Mouse (Mus musculus): ENCODE measurements around the gene Piezo1. TPM values are rescaled to one million over a fixed set of nuclear protein-coding genes. Genes with fewer than 3 reads are reported as not detected.

The Piezo1 gene
- polyA plus RNA-seq, 1 experiment = 32.1 TPM

DNA sequence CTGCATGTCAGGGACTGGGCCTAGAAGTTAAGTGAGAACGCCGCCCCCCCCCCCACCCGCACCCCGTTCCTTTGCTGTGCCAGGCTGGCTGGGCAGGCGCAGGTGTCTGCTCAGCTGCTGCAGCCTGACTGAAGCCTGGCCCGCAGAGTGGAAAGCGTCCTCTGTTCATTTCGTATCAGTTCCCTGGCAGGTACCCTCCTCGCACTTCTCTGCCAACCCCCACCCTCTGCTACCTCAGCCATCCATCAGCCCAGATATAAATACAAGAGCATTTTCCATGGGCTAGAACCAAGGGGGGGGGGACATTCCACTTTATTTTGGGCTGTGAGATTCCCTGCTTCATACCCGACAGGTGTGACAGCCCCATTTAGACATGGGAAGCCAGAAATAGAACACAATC lies 99.0 kb downstream of the Piezo1 start:
- TF ChIP-seq POLR2A (IDR thresholded peaks at IDR 0.05; ENCODE audit: borderline replicate concordance, low read depth, low read length) (no peak), CTCF (IDR thresholded peaks at IDR 0.05; ENCODE audit: low read depth, low read length) (no peak)
- H3K4me1 ChIP-seq (ENCODE audit: control insufficient read depth, insufficient read depth, low read length) = peaks cover 7% of the 10 kb centered on the region
- no peak overlapping the region for H3K27ac ChIP-seq (ENCODE audit: insufficient read depth, low read depth, low read length)

DNA sequence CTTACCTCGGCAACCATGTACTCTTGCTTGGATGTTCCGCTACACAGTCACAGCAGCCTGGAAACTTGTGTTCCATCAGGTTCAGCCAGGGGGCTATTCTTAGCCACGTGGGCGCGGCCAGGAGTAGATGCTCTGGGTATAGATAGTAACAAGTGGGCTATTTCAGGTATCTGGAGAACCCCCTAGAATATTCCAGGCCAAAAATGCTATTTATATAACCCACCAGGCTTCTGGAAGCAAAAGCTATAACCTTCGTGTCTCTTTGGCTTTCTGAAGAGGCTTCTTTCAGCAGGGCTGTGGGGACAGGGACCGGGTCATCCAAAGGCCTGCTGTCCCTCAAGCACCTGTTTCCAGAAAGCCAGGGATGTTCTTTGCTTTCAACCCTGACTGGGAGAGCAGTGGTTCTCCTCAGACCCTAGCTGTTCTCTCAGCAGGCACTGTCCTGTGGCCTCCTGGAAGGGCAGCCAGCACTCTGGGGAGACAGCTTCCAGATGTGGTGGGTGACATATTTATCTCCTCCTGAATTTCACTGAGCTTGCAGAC lies 99.9 kb downstream of the Piezo1 start:
- Histone ChIP-seq H3K4me3 (ENCODE audit: insufficient read depth, low read length) (no peak overlapping the region), H3K27ac (ENCODE audit: insufficient read depth, low read depth, low read length) (no peak overlapping the region), H3K4me1 (ENCODE audit: control insufficient read depth, insufficient read depth, low read length) (peaks cover 7% of the 10 kb centered on the region)
- TF ChIP-seq CTCF (IDR thresholded peaks at IDR 0.05; ENCODE audit: low read depth, low read length) (no peak), POLR2A (IDR thresholded peaks at IDR 0.05; ENCODE audit: borderline replicate concordance, low read depth, low read length) (no peak)

More for the DNA sequence above, 99.0 kb downstream of the Piezo1 start:
- no peak overlapping the region for H3K4me3 ChIP-seq (ENCODE audit: insufficient read depth, low read length)

DNA sequence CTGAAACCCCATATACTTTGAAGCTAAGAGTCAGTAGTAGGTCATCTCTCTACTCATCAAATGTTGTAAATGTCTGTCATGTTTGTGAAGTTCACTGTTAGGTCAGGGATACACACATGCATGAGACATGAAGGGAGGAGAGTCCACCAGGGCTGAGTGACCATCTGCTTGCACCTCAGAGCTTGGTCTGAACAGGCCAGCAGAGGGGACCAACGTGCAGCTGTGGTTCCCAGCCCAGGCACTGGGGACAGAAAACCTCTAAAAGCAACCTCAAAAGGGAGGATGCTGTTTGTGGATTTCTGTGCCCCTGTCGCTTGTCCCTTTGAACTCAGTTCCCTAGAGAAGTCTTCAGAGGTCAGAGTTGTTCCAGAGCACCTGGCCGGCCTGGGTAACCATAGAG lies 105.9 kb downstream of the Piezo1 start:
- Histone ChIP-seq H3K27ac (ENCODE audit: insufficient read depth, low read depth, low read length) (no peak overlapping the region), H3K4me1 (ENCODE audit: control insufficient read depth, insufficient read depth, low read length) (peaks cover 4% of the 10 kb centered on the region; the same call in 1 of the 2 replicates), H3K4me3 (ENCODE audit: insufficient read depth, low read length) (no peak overlapping the region)
- no peak for TF ChIP-seq CTCF (IDR thresholded peaks at IDR 0.05; ENCODE audit: low read depth, low read length)
- no peak for TF ChIP-seq POLR2A (IDR thresholded peaks at IDR 0.05; ENCODE audit: borderline replicate concordance, low read depth, low read length)

DNA sequence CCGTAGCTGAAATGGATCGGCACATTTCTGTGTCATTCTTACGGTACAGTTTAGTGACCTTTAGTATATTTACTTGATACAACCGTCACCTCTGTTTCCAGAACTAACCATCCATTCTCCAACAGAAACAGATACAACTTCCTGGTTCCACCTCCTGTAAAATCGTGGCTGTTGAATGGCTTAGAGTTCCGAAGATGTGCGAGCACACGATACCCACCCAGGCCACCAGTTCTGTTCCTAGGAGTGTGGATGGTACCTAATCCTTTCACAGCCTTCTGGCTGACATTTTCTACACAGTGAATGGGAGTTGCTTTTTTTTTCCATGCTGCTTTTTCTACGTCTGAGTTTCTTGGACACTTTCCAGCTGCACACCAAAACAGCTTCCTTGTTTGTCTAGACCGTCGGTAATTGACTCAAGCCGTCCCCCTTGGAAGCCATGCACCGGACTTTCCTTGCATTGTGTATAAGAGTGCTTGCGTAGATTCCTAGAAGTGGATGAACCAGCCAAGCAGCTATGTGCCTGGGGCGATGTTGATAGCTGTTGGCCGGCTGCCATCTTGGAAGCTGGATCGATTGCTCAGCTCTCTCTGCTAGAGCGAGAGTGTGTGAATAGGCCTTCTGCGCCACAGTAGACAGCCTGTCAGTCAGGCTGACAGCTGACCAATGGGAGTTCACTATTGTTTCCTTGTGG lies 106.9 kb downstream of the Piezo1 start:
- Histone ChIP-seq H3K4me3 (ENCODE audit: insufficient read depth, low read length) (peak overlapping the region; percentile 62), H3K27ac (ENCODE audit: insufficient read depth, low read depth, low read length) (peak overlapping the region; percentile 76), H3K4me1 (ENCODE audit: control insufficient read depth, insufficient read depth, low read length) (peaks cover 6% of the 10 kb centered on the region; the same call in 1 of the 2 replicates)
- TF ChIP-seq POLR2A (IDR thresholded peaks at IDR 0.05; ENCODE audit: borderline replicate concordance, low read depth, low read length) (no peak), CTCF (IDR thresholded peaks at IDR 0.05; ENCODE audit: low read depth, low read length) (no peak)

DNA sequence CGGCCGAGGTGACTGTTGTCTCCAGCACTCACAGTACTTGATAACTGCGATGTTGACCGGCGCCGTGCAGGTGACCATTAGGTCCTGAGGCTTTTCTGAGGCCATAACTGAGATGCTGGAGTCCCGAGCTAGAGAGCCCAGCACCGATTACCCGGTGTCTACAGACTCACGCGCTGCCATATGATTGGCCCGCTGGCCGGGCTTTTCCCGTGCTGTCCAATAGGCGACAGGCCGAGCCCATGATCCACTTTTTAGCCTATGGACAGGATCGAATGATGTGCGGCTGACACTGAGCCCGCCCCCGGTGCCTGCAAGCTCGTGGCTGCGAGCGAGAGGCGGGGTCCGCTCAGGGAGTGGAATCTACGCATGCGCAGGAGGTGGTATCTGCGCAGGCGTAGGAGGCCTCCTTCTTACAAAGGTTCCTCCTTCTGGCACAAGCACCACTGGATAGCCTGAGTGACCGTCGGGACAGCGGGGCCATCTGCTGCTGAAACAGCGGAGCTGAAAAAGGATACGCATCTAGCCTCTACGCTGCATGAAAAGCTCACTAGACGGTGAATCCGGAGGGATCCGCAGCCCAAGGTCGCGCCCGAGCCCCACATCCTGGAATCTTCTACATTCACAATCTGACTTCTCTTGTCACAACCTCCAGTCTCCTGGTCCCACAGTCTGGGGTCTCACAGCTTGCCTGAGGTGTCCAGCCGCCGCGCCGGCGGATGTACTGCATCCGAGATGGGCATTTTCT lies 107.7 kb downstream of the Piezo1 start, which contains the start of gene Mvd:
Gene Mvd, minus strand, starts transcription at position 161 of the 745 bp plus-strand sequence.
- TF ChIP-seq POLR2A (IDR thresholded peaks at IDR 0.05; ENCODE audit: borderline replicate concordance, low read depth, low read length) (no peak), CTCF (IDR thresholded peaks at IDR 0.05; ENCODE audit: low read depth, low read length) (no peak)
- Histone ChIP-seq H3K4me3 (ENCODE audit: insufficient read depth, low read length) (peak within 1 kb of the TSS; percentile 91), H3K27ac (ENCODE audit: insufficient read depth, low read depth, low read length) (peak within 1 kb of the TSS; percentile 76), H3K4me1 (ENCODE audit: control insufficient read depth, insufficient read depth, low read length) (peaks cover 12% of the 10 kb centered on the region)

DNA sequence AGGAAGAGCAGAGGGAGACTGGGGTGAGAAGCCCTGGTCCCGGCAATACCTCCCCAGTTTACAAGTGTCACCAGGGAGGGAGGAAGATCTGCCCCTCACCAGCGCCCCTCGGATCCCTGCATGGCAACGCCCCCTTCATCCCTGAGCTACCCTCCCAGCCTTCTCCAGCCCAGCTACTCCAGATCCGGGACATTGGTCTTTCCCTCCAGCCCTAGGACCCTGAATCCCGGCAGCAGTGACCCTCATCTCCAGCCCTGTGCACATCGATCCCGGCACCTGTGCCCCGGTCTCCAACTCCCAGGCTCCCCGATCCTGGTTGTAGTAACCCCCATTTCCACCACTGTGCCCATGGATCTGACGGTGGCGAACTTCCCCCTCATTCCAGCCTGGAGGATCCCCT lies 108.3 kb downstream of the Piezo1 start:
- peak overlapping the region; percentile 75 for H3K27ac ChIP-seq (ENCODE audit: insufficient read depth, low read depth, low read length)
- peaks cover 16% of the 10 kb centered on the region for H3K4me1 ChIP-seq (ENCODE audit: control insufficient read depth, insufficient read depth, low read length)
- peak overlapping the region; percentile 91 for H3K4me3 ChIP-seq (ENCODE audit: insufficient read depth, low read length)
- TF ChIP-seq POLR2A (IDR thresholded peaks at IDR 0.05; ENCODE audit: borderline replicate concordance, low read depth, low read length) = no peak
- no peak for TF ChIP-seq CTCF (IDR thresholded peaks at IDR 0.05; ENCODE audit: low read depth, low read length)

DNA sequence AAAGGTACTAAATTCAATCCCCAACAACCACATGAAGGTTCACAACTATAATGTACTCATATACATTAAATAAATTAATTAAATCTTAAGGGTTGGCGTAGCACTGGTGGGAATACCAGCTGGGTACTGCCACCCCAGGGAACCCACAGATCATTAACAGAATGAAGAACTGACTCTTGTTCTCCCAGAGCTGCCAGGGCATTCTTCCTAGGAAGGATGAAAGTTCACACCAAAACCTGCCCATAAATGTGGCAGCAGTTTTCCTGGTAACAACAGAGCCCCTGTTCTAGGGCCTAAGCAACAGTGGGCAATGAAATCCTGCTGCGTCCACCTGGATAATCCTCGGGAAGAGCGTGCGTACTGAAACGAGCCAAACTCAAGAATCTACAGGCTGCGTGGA lies 108.8 kb downstream of the Piezo1 start:
- peaks cover 19% of the 10 kb centered on the region for H3K4me1 ChIP-seq (ENCODE audit: control insufficient read depth, insufficient read depth, low read length)
- peak overlapping the region; percentile 75; the same call in 1 of the 2 replicates for H3K27ac ChIP-seq (ENCODE audit: insufficient read depth, low read depth, low read length)

DNA sequence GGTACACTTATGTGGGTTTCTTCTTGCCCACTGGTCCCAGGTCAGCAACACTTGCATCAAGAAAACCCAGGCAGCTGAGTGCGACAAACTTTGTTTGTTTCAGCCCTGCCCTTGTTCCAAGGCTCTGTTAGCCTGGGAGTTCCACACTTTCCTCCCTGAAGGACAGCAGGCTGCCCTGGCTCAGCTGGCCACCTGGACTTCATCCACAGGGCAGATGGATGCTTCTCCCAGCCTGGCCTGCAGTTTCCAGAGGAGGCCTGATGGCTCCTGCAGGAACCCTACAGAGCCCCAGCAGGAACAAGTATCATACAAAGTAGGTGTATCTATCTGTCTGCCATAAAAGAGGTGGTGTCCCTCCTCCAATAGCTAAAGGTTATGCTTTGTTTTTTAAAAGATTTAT lies 109.8 kb downstream of the Piezo1 start:
- peaks cover 19% of the 10 kb centered on the region for H3K4me1 ChIP-seq (ENCODE audit: control insufficient read depth, insufficient read depth, low read length)

More for the DNA sequence above, 108.8 kb downstream of the Piezo1 start:
- H3K4me3 ChIP-seq (ENCODE audit: insufficient read depth, low read length) = peak overlapping the region; percentile 91
- TF ChIP-seq POLR2A (IDR thresholded peaks at IDR 0.05; ENCODE audit: borderline replicate concordance, low read depth, low read length) (no peak), CTCF (IDR thresholded peaks at IDR 0.05; ENCODE audit: low read depth, low read length) (no peak)

DNA sequence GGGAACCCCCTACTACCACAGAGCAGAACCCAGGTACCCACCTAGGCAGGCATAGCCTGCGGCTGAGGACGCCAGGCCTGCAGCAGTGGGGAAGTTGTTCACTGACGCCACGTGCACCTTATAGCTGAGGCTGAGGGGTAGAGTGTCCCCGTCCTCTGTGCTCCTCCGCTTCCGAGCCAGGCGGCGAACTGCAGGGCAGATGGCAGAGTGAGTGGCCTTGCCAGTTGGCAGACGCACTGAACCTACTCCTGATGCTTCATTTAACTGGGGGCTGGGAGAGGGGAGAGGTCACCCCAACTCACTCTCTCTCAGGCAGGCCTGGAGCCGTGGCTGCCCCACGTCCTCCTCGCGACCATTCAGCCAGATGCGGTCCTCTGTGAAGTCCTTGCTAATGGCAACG lies 111.8 kb downstream of the Piezo1 start:
- Histone ChIP-seq H3K27ac (ENCODE audit: insufficient read depth, low read depth, low read length) (no peak overlapping the region), H3K4me3 (ENCODE audit: insufficient read depth, low read length) (no peak overlapping the region), H3K4me1 (ENCODE audit: control insufficient read depth, insufficient read depth, low read length) (peaks cover 19% of the 10 kb centered on the region)
- TF ChIP-seq CTCF (IDR thresholded peaks at IDR 0.05; ENCODE audit: low read depth, low read length) (no peak), POLR2A (IDR thresholded peaks at IDR 0.05; ENCODE audit: borderline replicate concordance, low read depth, low read length) (no peak)

More for the DNA sequence above, 109.8 kb downstream of the Piezo1 start:
- no peak overlapping the region for H3K27ac ChIP-seq (ENCODE audit: insufficient read depth, low read depth, low read length)
- no peak overlapping the region for H3K4me3 ChIP-seq (ENCODE audit: insufficient read depth, low read length)
- TF ChIP-seq POLR2A (IDR thresholded peaks at IDR 0.05; ENCODE audit: borderline replicate concordance, low read depth, low read length) = no peak
- TF ChIP-seq CTCF (IDR thresholded peaks at IDR 0.05; ENCODE audit: low read depth, low read length) = no peak

Measured in bone marrow macrophage, adult 2 months (primary cell).